Mouse (Mus musculus): ENCODE data around the gene Rap1gap2.

Gene Rap1gap2

GRCm38 (mm10) chr11:74412462-74412861 is 198.3 kb downstream of the Rap1gap2 start:
- no peak for DNase-seq (ENCODE audit: low spot score in 2 of 2)

GRCm38 (mm10) chr11:74411943-74412342 is 198.8 kb downstream of the Rap1gap2 start:
- DNase-seq (ENCODE audit: low spot score in 2 of 2): no peak

- DNase-seq (ENCODE audit: low spot score in 2 of 2): no peak
Observed at GRCm38 (mm10) chr11:74409757-74410174, 200.9 kb downstream of the Rap1gap2 start.

- no peak for DNase-seq (ENCODE audit: low spot score in 2 of 2)
Observed at GRCm38 (mm10) chr11:74409447-74409754, 201.3 kb downstream of the Rap1gap2 start.

GRCm38 (mm10) chr11:74408587-74409446 is 201.9 kb downstream of the Rap1gap2 start:
- DNase-seq (ENCODE audit: low spot score in 2 of 2): no peak

- no peak for DNase-seq (ENCODE audit: low spot score in 2 of 2)
Observed at GRCm38 (mm10) chr11:74405201-74405600, 205.5 kb downstream of the Rap1gap2 start.

- no peak for DNase-seq (ENCODE audit: low spot score in 2 of 2)
Observed at GRCm38 (mm10) chr11:74404216-74404615, 206.5 kb downstream of the Rap1gap2 start.

- no peak for DNase-seq (ENCODE audit: low spot score in 2 of 2)
Observed at GRCm38 (mm10) chr11:74402126-74402525, 208.6 kb downstream of the Rap1gap2 start.

- no peak for DNase-seq (ENCODE audit: low spot score in 2 of 2)
Observed at GRCm38 (mm10) chr11:74395583-74395982, 215.1 kb downstream of the Rap1gap2 start.

GRCm38 (mm10) chr11:74393489-74393888 is 217.2 kb downstream of the Rap1gap2 start:
- no peak for DNase-seq (ENCODE audit: low spot score in 2 of 2)

GRCm38 (mm10) chr11:74392903-74393302 is 217.8 kb downstream of the Rap1gap2 start:
- no peak for DNase-seq (ENCODE audit: low spot score in 2 of 2)

- no peak for DNase-seq (ENCODE audit: low spot score in 2 of 2)
Observed at GRCm38 (mm10) chr11:74391899-74392298, 218.8 kb downstream of the Rap1gap2 start.

GRCm38 (mm10) chr11:74387203-74387602 is 223.5 kb downstream of the Rap1gap2 start:
- DNase-seq (ENCODE audit: low spot score in 2 of 2): no peak

- no peak for DNase-seq (ENCODE audit: low spot score in 2 of 2)
Observed at GRCm38 (mm10) chr11:74385674-74386073, 225.0 kb downstream of the Rap1gap2 start.

GRCm38 (mm10) chr11:74379166-74379873 is 231.4 kb downstream of the Rap1gap2 start:
- no peak for DNase-seq (ENCODE audit: low spot score in 2 of 2)

- DNase-seq (ENCODE audit: low spot score in 2 of 2): peak in 1 of 2 experiments; percentile 14
Observed at GRCm38 (mm10) chr11:74376847-74377246, 233.9 kb downstream of the Rap1gap2 start.

- peak; percentile 26 to 32 for DNase-seq (ENCODE audit: low spot score in 2 of 2)
Observed at GRCm38 (mm10) chr11:74371393-74372100, 239.2 kb downstream of the Rap1gap2 start.

- DNase-seq (ENCODE audit: low spot score in 2 of 2): no peak
Observed at GRCm38 (mm10) chr11:74361769-74362168, 248.9 kb downstream of the Rap1gap2 start, which contains the start of gene Olfr412. Olfr412 (plus strand) TSS chr11:74362069.

- no peak for DNase-seq (ENCODE audit: low spot score in 2 of 2)
Observed at GRCm38 (mm10) chr11:74352550-74352949, 258.2 kb downstream of the Rap1gap2 start, which contains the start of gene Olfr411. Olfr411 (minus strand) TSS chr11:74352650.

- no peak for DNase-seq (ENCODE audit: low spot score in 2 of 2)
Observed at GRCm38 (mm10) chr11:74337931-74338330, 272.8 kb downstream of the Rap1gap2 start, which contains the start of gene Olfr410. Olfr410 (minus strand) TSS chr11:74338031.

All from natural killer cell, adult 2 months (primary cell).